Mouse (Mus musculus): Measurements from ENCODE around the gene Timm44. TPM values are rescaled to one million over a fixed set of nuclear protein-coding genes. Genes with fewer than 3 reads are reported as not detected.

Gene Timm44
- polyA plus RNA-seq, 1 experiment from 2014 or later, result 67.4 TPM

DNA sequence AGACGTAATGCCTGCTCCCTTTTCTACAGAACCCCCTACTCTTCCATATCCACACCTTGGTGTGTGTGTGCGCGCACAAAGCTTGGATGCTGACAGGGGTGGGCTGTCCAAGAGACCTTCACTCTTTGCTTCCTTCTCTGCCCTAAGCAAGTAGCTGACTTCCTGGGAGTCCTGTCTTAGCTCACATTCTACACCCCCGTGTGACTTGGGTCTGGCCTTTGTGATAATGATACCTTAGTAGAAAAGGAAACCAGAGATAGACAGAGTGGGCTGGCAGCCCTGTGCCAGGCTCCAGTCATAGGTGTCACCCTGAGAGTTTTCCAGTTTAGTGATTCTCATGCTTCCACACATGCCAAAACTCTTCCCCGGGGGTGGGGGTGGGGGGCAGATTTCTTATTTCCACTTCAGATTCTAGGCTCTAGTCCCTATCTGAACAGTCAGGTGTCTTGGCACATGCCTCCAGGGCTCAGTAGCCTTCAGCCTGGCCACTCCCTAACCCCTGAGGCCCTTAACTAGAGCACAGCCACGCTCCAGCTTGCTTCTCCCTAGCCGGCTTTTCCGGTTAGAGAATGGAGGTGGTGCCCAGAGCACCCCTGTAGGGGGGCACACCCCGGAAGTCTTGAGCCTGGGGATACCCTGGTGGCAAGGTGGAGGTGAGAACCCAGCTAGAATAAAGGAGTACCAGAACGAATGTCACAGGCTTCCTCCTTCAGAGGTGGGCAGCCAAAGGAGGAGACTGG lies 44.9 kb downstream of the Timm44 start:
- H3K9ac ChIP-seq (ENCODE audit: low read length), result no peak overlapping the region
- WGBS, result 67% methylated on average over 10 of the region's 10 CpGs
- DNase-seq (ENCODE audit: low spot score, missing footprints), result peak; percentile 62

DNA sequence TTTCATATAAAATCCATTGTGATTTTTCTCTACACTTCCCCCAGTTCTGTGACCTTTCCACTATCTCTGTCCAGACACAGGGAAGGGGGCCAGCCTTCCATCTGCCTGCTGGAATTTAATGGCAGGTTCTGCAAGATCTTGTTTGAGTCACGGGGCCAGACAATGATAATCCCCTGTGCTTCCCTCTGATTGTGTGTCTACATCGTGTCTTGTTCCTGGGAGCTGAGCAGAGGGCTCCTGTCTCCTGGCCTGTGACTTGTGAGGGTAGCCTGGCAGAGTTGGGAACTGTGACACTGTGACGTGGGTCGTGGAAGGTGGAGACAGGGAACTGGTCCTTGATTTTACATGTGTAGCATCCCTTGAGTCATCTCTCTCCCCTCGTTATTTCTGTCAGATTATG lies 45.9 kb downstream of the Timm44 start:
- Histone ChIP-seq H3K9ac (ENCODE audit: low read length) (no peak overlapping the region), H3K4me1 (ENCODE audit: control insufficient read depth, insufficient read depth, low read length) (0 out of 2 replicates have a peak, but pooled peaks cover 5% of the 10 kb centered on the region), H3K4me2 (no peak overlapping the region), H3K9me3 (ENCODE audit: control insufficient read depth, low read length) (no peaks in the 10 kb centered on the region), H3K27ac (ENCODE audit: low read depth, low read length) (no peak overlapping the region), H3K36me3 (ENCODE audit: control insufficient read depth, insufficient read depth, low read length) (no peaks in the 10 kb centered on the region), H3K4me3 (ENCODE audit: low read depth, low read length) (no peak overlapping the region), H3K27me3 (ENCODE audit: control insufficient read depth, insufficient read depth, low read length) (peaks cover 6% of the 10 kb centered on the region; the same call in 1 of the 2 replicates)
- no peak for DNase-seq (ENCODE audit: low spot score, missing footprints)
- ATAC-seq (ENCODE audit: low FRiP score), result no peak
- WGBS, result 70% methylated on average over 5 of the region's 5 CpGs

More for the DNA sequence above, 44.9 kb downstream of the Timm44 start:
- 0 out of 2 replicates have a peak, but pooled peaks cover 5% of the 10 kb centered on the region for H3K4me1 ChIP-seq (ENCODE audit: control insufficient read depth, insufficient read depth, low read length)
- no peaks in the 10 kb centered on the region for H3K36me3 ChIP-seq (ENCODE audit: control insufficient read depth, insufficient read depth, low read length)
- no peak overlapping the region for H3K4me2 ChIP-seq
- no peak for ATAC-seq (ENCODE audit: low FRiP score)
- H3K27ac ChIP-seq (ENCODE audit: low read depth, low read length), result no peak overlapping the region
- no peak overlapping the region for H3K4me3 ChIP-seq (ENCODE audit: low read depth, low read length)
- H3K9me3 ChIP-seq (ENCODE audit: control insufficient read depth, low read length), result no peaks in the 10 kb centered on the region
- H3K27me3 ChIP-seq (ENCODE audit: control insufficient read depth, insufficient read depth, low read length), result peaks cover 6% of the 10 kb centered on the region; the same call in 1 of the 2 replicates

DNA sequence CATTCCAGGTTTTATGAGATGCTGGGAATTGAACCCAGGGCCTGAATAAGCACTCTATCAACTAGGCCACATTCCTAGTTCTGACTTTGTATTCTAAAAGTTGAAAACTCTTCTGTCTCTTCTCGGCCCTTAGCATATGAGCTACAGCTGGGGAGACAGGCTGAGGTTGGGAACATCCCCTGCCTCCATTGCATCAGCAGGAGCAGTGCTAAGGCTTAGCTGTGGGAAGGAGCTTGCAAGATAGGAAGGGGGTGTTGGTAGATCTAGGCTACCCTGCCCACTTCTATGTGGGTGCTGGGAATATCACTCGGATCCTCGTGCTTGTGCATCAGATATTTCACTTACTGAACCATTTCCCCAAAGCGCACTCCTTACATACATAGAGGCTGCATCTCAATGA lies 47.8 kb downstream of the Timm44 start:
- no peak overlapping the region for H3K4me3 ChIP-seq (ENCODE audit: low read depth, low read length)
- H3K27ac ChIP-seq (ENCODE audit: low read depth, low read length), result no peak overlapping the region
- H3K9ac ChIP-seq (ENCODE audit: low read length), result no peak overlapping the region
- 0 out of 2 replicates have a peak, but pooled peaks cover 5% of the 10 kb centered on the region for H3K4me1 ChIP-seq (ENCODE audit: control insufficient read depth, insufficient read depth, low read length)
- DNase-seq (ENCODE audit: low spot score, missing footprints) (peak; percentile 51), ATAC-seq (ENCODE audit: low FRiP score) (no peak)
- no peaks in the 10 kb centered on the region for H3K9me3 ChIP-seq (ENCODE audit: control insufficient read depth, low read length)
- 88% methylated on average over 4 of the region's 4 CpGs for WGBS
- no peak overlapping the region for H3K4me2 ChIP-seq
- peaks cover 6% of the 10 kb centered on the region; the same call in 1 of the 2 replicates for H3K27me3 ChIP-seq (ENCODE audit: control insufficient read depth, insufficient read depth, low read length)
- no peaks in the 10 kb centered on the region for H3K36me3 ChIP-seq (ENCODE audit: control insufficient read depth, insufficient read depth, low read length)

DNA sequence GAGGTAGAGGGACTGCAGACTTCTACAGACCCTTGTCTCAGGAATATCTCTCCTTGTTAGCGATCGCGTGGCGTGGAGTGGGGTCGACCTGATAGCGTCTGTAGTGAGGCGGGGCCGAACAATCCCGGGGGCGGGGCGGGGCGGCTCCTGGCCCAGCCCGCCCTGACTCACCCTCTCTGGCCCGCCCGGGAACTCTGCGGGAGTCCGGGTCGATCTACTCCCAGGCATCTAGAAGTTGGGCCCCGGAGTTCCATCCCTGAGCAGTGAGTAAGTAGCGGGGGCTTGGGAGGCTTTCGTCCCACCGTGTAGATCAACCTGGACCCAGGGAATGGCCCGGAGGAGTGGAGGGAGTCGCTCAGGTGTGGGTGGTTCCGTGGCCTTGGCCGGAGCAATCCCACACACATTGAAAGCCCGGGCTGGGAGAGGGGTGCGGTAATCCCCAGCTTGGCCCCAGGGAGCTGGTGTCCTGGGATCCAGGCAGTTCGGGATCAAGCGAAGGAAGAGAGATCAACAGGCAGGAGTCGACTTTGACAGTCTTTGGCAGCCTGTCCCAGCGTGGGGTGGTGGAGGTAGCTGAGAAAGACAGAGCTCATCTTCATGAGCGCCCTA lies 48.9 kb downstream of the Timm44 start, which contains the start of gene Lrrc8e:
Gene Lrrc8e (plus strand): TSS at position 89 of the 609 bp plus-strand sequence.
- ATAC-seq (ENCODE audit: low FRiP score), result peak; percentile 48; the same call in 1 of the 2 replicates
- 0 out of 2 replicates have a peak within 1 kb of the TSS, but pooled peaks have one; percentile 6 for H3K4me3 ChIP-seq (ENCODE audit: low read depth, low read length)

DNA sequence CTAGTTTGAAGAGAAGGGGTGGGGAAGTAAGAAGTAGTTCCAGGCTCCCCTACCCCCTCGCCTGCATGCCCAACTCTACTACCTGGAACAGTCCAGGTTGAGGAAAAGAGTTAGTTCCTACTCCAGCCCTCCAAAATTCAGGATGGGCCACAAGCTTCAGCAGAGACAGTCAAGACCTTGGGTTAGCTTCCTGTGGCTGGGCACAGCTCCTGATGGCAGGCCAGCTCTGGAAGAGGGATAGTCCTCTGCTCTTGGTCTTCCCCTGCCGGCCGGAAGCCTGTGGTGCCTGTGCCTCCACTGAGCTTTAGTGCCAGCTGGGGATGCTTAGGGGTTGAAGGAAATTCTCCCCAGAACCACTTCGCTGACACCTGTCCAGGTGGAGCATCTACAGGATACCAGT lies 49.4 kb downstream of the Timm44 start:
- H3K9me3 ChIP-seq (ENCODE audit: control insufficient read depth, low read length), result no peaks in the 10 kb centered on the region
- ATAC-seq (ENCODE audit: low FRiP score), result no peak
- H3K27me3 ChIP-seq (ENCODE audit: control insufficient read depth, insufficient read depth, low read length), result peaks cover 6% of the 10 kb centered on the region; the same call in 1 of the 2 replicates
- H3K36me3 ChIP-seq (ENCODE audit: control insufficient read depth, insufficient read depth, low read length), result no peaks in the 10 kb centered on the region
- 22% methylated on average over 4 of the region's 4 CpGs for WGBS
- H3K4me3 ChIP-seq (ENCODE audit: low read depth, low read length), result 0 out of 2 replicates have a peak overlapping the region, but pooled peaks have one; percentile 6
- H3K4me1 ChIP-seq (ENCODE audit: control insufficient read depth, insufficient read depth, low read length), result 0 out of 2 replicates have a peak, but pooled peaks cover 5% of the 10 kb centered on the region
- H3K27ac ChIP-seq (ENCODE audit: low read depth, low read length), result no peak overlapping the region
- peak overlapping the region; percentile 31 for H3K4me2 ChIP-seq
- DNase-seq (ENCODE audit: low spot score, missing footprints), result peak; percentile 80
- peak overlapping the region; percentile 17; the same call in 1 of the 2 replicates for H3K9ac ChIP-seq (ENCODE audit: low read length)

More for the DNA sequence above, 48.9 kb downstream of the Timm44 start, which contains the start of gene Lrrc8e:
- H3K27ac ChIP-seq (ENCODE audit: low read depth, low read length), result no peak within 1 kb of the TSS
- H3K4me1 ChIP-seq (ENCODE audit: control insufficient read depth, insufficient read depth, low read length), result 0 out of 2 replicates have a peak, but pooled peaks cover 5% of the 10 kb centered on the region
- DNase-seq (ENCODE audit: low spot score, missing footprints), result peak; percentile 83
- WGBS, result 4% methylated on average over 33 of the region's 33 CpGs
- no peaks in the 10 kb centered on the region for H3K36me3 ChIP-seq (ENCODE audit: control insufficient read depth, insufficient read depth, low read length)
- no peaks in the 10 kb centered on the region for H3K9me3 ChIP-seq (ENCODE audit: control insufficient read depth, low read length)
- peaks cover 6% of the 10 kb centered on the region; the same call in 1 of the 2 replicates for H3K27me3 ChIP-seq (ENCODE audit: control insufficient read depth, insufficient read depth, low read length)
- H3K4me2 ChIP-seq, result peak within 1 kb of the TSS; percentile 31
- peak within 1 kb of the TSS; percentile 17; the same call in 1 of the 2 replicates for H3K9ac ChIP-seq (ENCODE audit: low read length)

DNA sequence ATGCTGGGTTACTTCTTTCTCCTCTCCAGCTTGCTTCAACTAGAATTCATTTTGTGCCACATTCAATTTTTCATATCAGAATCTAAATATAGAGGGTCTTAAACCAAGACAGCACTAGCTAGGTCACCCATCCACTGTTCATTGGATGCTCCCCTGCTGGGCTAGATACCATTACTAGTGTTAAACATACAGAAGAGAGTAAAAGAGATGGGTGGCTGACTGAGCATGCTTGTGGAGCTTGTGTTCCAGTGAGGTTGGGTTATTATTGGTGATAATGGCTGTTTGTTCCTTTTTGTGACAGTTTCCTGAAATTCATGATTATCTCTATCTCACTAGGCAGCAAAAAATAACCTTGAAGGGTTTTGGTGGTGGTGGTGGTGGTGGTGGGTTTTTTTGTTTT lies 53.7 kb downstream of the Timm44 start:
- H3K9ac ChIP-seq (ENCODE audit: low read length), result no peak overlapping the region
- no peaks in the 10 kb centered on the region for H3K9me3 ChIP-seq (ENCODE audit: control insufficient read depth, low read length)
- 0 out of 2 replicates have a peak, but pooled peaks cover 5% of the 10 kb centered on the region for H3K4me1 ChIP-seq (ENCODE audit: control insufficient read depth, insufficient read depth, low read length)
- H3K36me3 ChIP-seq (ENCODE audit: control insufficient read depth, insufficient read depth, low read length), result no peaks in the 10 kb centered on the region
- no peak overlapping the region for H3K4me3 ChIP-seq (ENCODE audit: low read depth, low read length)
- no peak overlapping the region for H3K4me2 ChIP-seq
- H3K27me3 ChIP-seq (ENCODE audit: control insufficient read depth, insufficient read depth, low read length), result peaks cover 6% of the 10 kb centered on the region; the same call in 1 of the 2 replicates
- no peak overlapping the region for H3K27ac ChIP-seq (ENCODE audit: low read depth, low read length)
- DNase-seq (ENCODE audit: low spot score, missing footprints), result no peak
- no peak for ATAC-seq (ENCODE audit: low FRiP score)

DNA sequence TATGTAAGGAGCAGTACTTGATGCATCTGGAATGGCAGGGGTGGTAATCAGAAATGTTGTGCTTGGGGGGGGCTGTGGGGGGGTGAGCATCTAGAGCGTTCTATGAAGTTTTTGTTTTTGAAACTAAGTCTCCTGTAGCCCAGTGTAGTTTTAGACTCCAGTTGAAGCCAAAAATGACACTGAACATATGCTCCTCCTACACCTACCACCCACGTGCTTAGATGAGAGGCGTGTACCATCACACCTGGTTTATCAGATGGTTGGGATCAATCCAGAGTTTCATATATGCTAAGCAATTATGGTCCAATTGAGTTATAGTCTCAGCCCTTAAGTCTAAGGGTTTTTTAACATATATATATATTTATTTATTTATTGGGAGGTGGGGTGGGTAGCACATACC lies 56.1 kb downstream of the Timm44 start:
- Histone ChIP-seq H3K4me2 (no peak overlapping the region), H3K36me3 (ENCODE audit: control insufficient read depth, insufficient read depth, low read length) (no peaks in the 10 kb centered on the region), H3K4me3 (ENCODE audit: low read depth, low read length) (no peak overlapping the region), H3K9ac (ENCODE audit: low read length) (no peak overlapping the region), H3K4me1 (ENCODE audit: control insufficient read depth, insufficient read depth, low read length) (peaks cover 14% of the 10 kb centered on the region), H3K27me3 (ENCODE audit: control insufficient read depth, insufficient read depth, low read length) (no peaks in the 10 kb centered on the region; the same call in 1 of the 2 replicates), H3K27ac (ENCODE audit: low read depth, low read length) (no peak overlapping the region), H3K9me3 (ENCODE audit: control insufficient read depth, low read length) (no peaks in the 10 kb centered on the region)
- ATAC-seq (ENCODE audit: low FRiP score) (no peak), DNase-seq (ENCODE audit: low spot score, missing footprints) (no peak)
- 92% methylated on average over 3 of the region's 3 CpGs for WGBS

DNA sequence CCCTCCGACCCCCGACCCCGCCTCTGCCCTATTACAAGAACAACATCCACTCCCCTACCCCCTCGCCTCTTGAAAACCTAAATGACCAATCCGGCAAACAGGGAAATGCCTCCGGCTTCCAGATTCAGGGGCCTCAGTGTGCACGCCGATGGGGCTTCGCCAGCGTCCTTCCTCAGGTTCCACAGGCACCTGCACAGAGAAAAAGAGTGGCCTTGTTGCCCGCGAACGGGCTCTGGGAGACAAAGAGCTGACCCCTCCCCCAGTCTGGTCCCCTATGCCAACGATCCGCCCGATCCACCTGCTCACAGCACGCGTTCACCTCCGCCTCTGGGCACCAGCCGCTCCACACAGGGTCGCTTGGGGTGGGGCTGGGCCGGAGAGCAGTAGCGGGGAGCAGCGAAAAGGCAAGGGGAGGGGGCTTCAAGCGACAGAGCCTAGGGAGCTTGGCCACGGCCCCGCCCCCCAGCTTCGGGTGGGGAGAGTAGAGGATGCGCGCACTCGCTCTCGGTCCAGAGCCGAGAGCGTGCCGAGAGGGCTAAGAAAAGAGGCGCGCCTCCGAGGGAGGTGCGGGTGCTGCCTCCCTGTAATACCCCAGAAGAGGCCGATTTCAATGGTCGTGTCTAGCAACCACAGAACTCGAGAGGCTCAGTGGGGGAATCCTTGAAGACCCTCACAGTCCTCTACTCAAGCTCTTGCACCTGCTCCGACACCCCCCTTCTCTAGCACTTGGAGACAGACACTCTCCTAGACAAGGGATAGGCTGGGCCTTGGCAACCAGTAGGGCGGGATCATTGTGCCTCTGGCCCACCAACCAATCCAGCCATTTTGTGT lies 58.7 kb downstream of the Timm44 start, which contains the start of gene Prr36:
Gene Prr36 (minus strand): TSS at position 669 of the 831 bp plus-strand sequence.
- Histone ChIP-seq H3K27ac (ENCODE audit: low read depth, low read length) (peak within 1 kb of the TSS; percentile 73), H3K36me3 (ENCODE audit: control insufficient read depth, insufficient read depth, low read length) (no peaks in the 10 kb centered on the region), H3K4me2 (peak within 1 kb of the TSS; percentile 81), H3K27me3 (ENCODE audit: control insufficient read depth, insufficient read depth, low read length) (no peaks in the 10 kb centered on the region; the same call in 1 of the 2 replicates), H3K4me3 (ENCODE audit: low read depth, low read length) (peak within 1 kb of the TSS; percentile 64), H3K9me3 (ENCODE audit: control insufficient read depth, low read length) (no peaks in the 10 kb centered on the region), H3K9ac (ENCODE audit: low read length) (peak within 1 kb of the TSS; percentile 82), H3K4me1 (ENCODE audit: control insufficient read depth, insufficient read depth, low read length) (peaks cover 33% of the 10 kb centered on the region)
- DNase-seq (ENCODE audit: low spot score, missing footprints), result peak; percentile 97
- under 1% methylated on average over 44 of the region's 44 CpGs for WGBS
- peak; percentile 90 for ATAC-seq (ENCODE audit: low FRiP score)

Data from midbrain, embryonic 11.5 days (tissue).